Mouse (Mus musculus) brain, embryonic 14.5 days (tissue): ENCODE results near the gene Mien1. TPM values are rescaled to one million over a fixed set of nuclear protein-coding genes. Genes with fewer than 3 reads are reported as not detected.

ENCODE experiments used
- DNase-seq: peaks from one replicate; pipeline ENCODE4 v3.0.0-alpha.2; 2011; ENCODE audit warnings: low read depth
- CTCF ChIP-seq: fragments of 200-500 bp; IDR thresholded peaks from 2 replicates; pipeline ENCODE4 v1.5.1; 2012; ENCODE audit warnings: inconsistent platforms, mild to moderate bottlenecking, moderate library complexity, borderline replicate concordance; ENCODE audit not compliant: insufficient read depth, insufficient read length; ENCODE audit errors: extremely low read depth
- POLR2A ChIP-seq: fragments of 200-500 bp; IDR thresholded peaks from 2 replicates; pipeline ENCODE4 v1.6.1; 2012; ENCODE audit warnings: mild to moderate bottlenecking, inconsistent platforms, borderline replicate concordance; ENCODE audit not compliant: poor library complexity, insufficient read depth, insufficient read length, severe bottlenecking; ENCODE audit errors: extremely low read depth
- polyA plus RNA-seq: library from polyadenylated mRNA; depleted of rRNA; stranded (reverse); fragments of >200 nt; gene quantifications from 2 replicates; pipeline ENCODE4 v1.2.3, GENCODE M21; 2012; rRNA removed

Gene Mien1
- polyA plus RNA-seq, 1 experiment, result 130 TPM

GRCm38 (mm10) chr11:98389221-98389780 is 49.5 kb downstream of the Mien1 start:
- TF ChIP-seq POLR2A (no peak), CTCF (peak; percentile 69)
- peak; percentile 66 for DNase-seq

- DNase-seq, result no peak
- no peak for TF ChIP-seq CTCF
- TF ChIP-seq POLR2A, result no peak
These were observed 50.5 kb downstream of the Mien1 start for GRCm38 (mm10) chr11:98388282-98388681.

Other genes with a start within 250 kb of the Mien1 start
- 30.4 and 33.2 TPM in 2 replicates for gene Med1, start 245.7 kb downstream of the Mien1 start, polyA plus RNA-seq
- 21.7 and 26.2 TPM in 2 replicates for gene Cdk12, start 235.9 kb downstream of the Mien1 start, polyA plus RNA-seq
- gene Neurod2, start 109.3 kb downstream of the Mien1 start, polyA plus RNA-seq, result 52.0 and 101 TPM in 2 replicates
- 6.9 and 18.2 TPM in 2 replicates for gene Ppp1r1b, start 90.6 kb downstream of the Mien1 start, polyA plus RNA-seq
- 66.1 and 124 TPM in 2 replicates for gene Stard3, start 80.6 kb downstream of the Mien1 start, polyA plus RNA-seq
- gene Tcap, start 55.2 kb downstream of the Mien1 start, polyA plus RNA-seq, result 0.38 and 0.48 TPM in 2 replicates
- gene Pnmt, start 52.5 kb downstream of the Mien1 start, polyA plus RNA-seq, result 0.88 and 1.6 TPM in 2 replicates
- 12.0 and 16.9 TPM in 2 replicates for gene Pgap3, start 38.5 kb downstream of the Mien1 start, polyA plus RNA-seq
- 7.4 and 10.4 TPM in 2 replicates for gene Erbb2, start 26.5 kb downstream of the Mien1 start, polyA plus RNA-seq
- 0.83 and 1.0 TPM in 2 replicates for gene Grb7, start 7.4 kb upstream of the Mien1 start, polyA plus RNA-seq
- 0.07 and 0.20 TPM in 2 replicates for gene Ikzf3, start 107.0 kb upstream of the Mien1 start, polyA plus RNA-seq
- 0.06 and 0.30 TPM in 2 replicates for gene Zpbp2, start 112.1 kb upstream of the Mien1 start, polyA plus RNA-seq
- gene Ormdl3, start 148.4 kb upstream of the Mien1 start, polyA plus RNA-seq, result 80.6 and 94.6 TPM in 2 replicates
- not detected in 2 replicates for gene Lrrc3c, start 159.3 kb upstream of the Mien1 start, polyA plus RNA-seq
- gene Gm12355, start 186.7 kb upstream of the Mien1 start, polyA plus RNA-seq, result 0.08 and 0.33 TPM in 2 replicates
- not detected in 2 replicates for gene Gsdma3, start 187.4 kb upstream of the Mien1 start, polyA plus RNA-seq
- not detected in 2 replicates for gene Gsdma2, start 207.8 kb upstream of the Mien1 start, polyA plus RNA-seq
- 0.09 TPM in 1 of 2 replicates, not detected in the other for gene Gsdma, start 225.4 kb upstream of the Mien1 start, polyA plus RNA-seq
- 201 and 217 TPM in 2 replicates for gene Psmd3, start 243.6 kb upstream of the Mien1 start, polyA plus RNA-seq